Mouse (Mus musculus) gastrocnemius, postnatal 36 days (tissue): ENCODE results near the gene Gtdc1. TPM values are rescaled to one million over a fixed set of nuclear protein-coding genes. Genes with fewer than 3 reads are reported as not detected.

Experiments
- DNase-seq, 2 experiments: peaks; one replicate each; pipeline ENCODE4 v3.0.0; 2022
- intact Hi-C: fragments of 180-260 bp; cut with DNase I; formaldehyde crosslinking; loops from one replicate; pipeline ENCODE4 v1.15.1; 2025
- total RNA-seq, 2 experiments: library from RNA; stranded (reverse); gene quantifications; 2 replicates each; pipeline ENCODE4 v1.2.3; 2021

The Gtdc1 gene
- total RNA-seq, 2 experiments from 2014 or later, result 22.9 to 28.9 TPM

DNA sequence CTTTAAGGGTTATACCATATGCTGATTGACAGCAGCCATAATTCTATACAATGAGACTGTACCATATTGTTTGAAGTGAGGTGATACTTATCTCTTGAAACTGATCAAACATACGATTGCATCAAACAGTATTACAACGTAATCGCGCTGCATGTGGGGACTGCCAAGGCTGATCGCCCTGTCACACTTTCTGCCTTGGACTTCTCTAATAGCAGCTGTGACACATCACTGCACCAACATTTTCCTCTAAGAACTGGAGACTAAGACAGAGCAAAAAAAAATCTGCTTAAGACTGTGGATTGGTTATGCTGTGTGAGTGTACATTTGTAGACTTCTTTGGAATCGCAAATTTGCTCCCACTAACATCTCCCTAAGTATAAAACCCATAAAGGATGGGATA is 385.7 kb downstream of the Gtdc1 start:
- intact Hi-C loops, result no loop called here
- no peak for DNase-seq

GRCm38 (mm10) chr2:44540881-44541280 is 386.6 kb downstream of the Gtdc1 start:
- intact Hi-C loops, result no loop called here
- no peak for DNase-seq

GRCm38 (mm10) chr2:44539121-44539634 is 388.3 kb downstream of the Gtdc1 start:
- intact Hi-C loops, result no loop called here
- DNase-seq, result no peak

DNA sequence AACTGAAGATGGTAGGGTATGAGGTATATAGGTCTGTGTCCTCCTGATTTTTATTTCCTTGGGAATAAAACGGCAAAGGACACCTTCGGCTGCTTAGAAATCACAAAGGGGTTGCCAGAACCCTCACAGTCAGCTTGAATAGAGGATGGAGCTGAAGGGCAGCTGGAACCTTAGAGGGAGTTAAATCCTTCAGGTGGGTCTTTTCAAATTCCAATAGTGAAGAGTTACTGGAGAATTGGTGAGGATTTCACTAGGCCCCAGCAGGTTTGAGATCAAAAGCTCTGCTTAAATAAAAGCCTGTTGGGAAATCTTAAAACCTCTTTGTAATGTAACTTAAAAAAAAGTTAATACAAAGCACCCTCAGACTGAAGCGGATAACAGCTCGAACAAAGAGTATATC is 389.3 kb downstream of the Gtdc1 start:
- DNase-seq, result no peak
- intact Hi-C loops, result no loop called here

DNA sequence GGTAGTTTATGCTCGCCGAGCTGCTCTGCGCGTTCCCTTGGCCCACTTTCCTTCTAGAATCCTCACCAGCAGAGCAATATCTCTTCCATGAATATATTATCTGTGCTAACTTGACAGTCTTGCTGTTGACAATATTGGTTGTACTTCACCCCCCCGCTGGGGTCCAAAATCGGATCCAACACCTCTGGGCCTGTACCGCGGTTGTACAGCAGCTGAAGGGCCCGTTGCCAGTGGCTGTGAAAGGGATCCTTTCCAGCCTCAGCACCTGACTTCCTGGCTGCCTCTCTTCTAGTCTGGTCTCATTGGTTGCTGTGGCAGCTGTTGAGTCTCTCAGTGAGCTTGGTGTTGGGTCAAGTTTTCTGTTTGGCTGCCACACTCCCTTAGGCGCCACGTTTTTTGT is 391.7 kb downstream of the Gtdc1 start:
- peak; percentile 26 to 36 for DNase-seq
- intact Hi-C loops, result no loop called here

- DNase-seq, result no peak
- intact Hi-C loops, result no loop called here
These were observed 392.3 kb downstream of the Gtdc1 start for GRCm38 (mm10) chr2:44535136-44535675.

- DNase-seq, result peak in 1 of 2 experiments; percentile 19
- intact Hi-C loops, result no loop called here
These were observed 401.1 kb downstream of the Gtdc1 start for GRCm38 (mm10) chr2:44526110-44527032.

- no peak for DNase-seq
- intact Hi-C loops, result no loop called here
These were observed 402.1 kb downstream of the Gtdc1 start for GRCm38 (mm10) chr2:44525187-44525919.

DNA sequence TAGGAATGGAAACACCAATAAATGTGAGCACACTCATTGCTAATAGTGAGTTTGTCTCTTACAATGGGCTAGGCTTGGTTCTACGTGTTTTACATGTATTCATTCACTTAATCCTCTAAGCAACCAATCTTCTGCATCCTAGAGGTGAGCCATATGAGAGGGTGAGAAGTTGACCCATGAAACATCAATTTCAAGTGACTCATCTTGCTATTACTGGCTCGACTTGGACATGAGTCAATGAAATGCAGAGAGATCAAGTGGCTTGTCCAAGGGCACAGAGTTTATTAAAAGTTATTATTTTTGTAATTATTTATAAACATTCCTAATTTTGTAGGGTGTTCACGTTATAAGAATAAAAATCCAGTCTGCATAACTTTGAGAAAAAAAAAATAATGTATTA is 408.2 kb downstream of the Gtdc1 start:
- no peak for DNase-seq
- intact Hi-C loops, result no loop called here

DNA sequence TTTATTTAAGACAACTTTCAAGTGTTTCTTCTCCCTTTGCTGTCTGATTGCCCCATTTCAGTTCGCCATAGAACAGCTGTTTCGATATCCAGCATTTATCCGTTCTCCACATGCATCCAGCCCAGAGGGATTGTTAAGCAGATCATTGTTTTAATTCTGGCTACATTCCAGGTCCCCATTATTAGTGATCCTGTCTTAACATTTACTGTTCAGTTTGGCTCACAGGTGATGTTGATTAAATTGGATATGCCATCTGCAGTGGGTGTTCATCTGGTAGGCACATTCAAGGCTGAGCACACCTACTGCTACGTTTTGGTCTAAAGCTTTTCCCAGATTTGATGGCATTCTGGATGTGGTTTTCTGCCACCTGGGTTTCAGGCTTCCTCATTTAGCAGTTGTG is 409.4 kb downstream of the Gtdc1 start:
- DNase-seq, result no peak
- intact Hi-C loops, result no loop called here

Other genes with a start within 250 kb of the Gtdc1 start
- 10 to 100 TPM; 29.1 to 30.4 TPM for gene Zeb2, start 189.7 kb upstream of the Gtdc1 start, total RNA-seq